Mouse (Mus musculus) Muller cell, postnatal 12 days (primary cell): ENCODE measurements around the gene Naaa.

Experiments
- DNase-seq: peaks from one replicate; pipeline ENCODE4 v3.0.0-alpha.2; 2015; ENCODE audit errors: inconsistent ontology term

The Naaa gene

GRCm38 (mm10) chr5:92263761-92264359 lies 14.1 kb downstream of the Naaa start:
- DNase-seq = peak; percentile 97

GRCm38 (mm10) chr5:92262646-92263045 lies 15.3 kb downstream of the Naaa start:
- DNase-seq = no peak

GRCm38 (mm10) chr5:92256218-92256617 lies 21.8 kb downstream of the Naaa start, which contains the start of gene Ppef2:
Ppef2 (minus strand) TSS chr5:92256278.
- no peak for DNase-seq

GRCm38 (mm10) chr5:92254476-92254875 lies 23.5 kb downstream of the Naaa start:
- DNase-seq = no peak

GRCm38 (mm10) chr5:92252797-92253343 lies 25.1 kb downstream of the Naaa start:
- DNase-seq = no peak

- no peak for DNase-seq
Observed at GRCm38 (mm10) chr5:92252031-92252430, 25.9 kb downstream of the Naaa start.

- no peak for DNase-seq
Observed at GRCm38 (mm10) chr5:92248614-92249013, 29.4 kb downstream of the Naaa start.

GRCm38 (mm10) chr5:92245483-92245882 lies 32.5 kb downstream of the Naaa start:
- no peak for DNase-seq

GRCm38 (mm10) chr5:92244900-92245299 lies 33.1 kb downstream of the Naaa start:
- no peak for DNase-seq

- no peak for DNase-seq
Observed at GRCm38 (mm10) chr5:92240769-92241168, 37.2 kb downstream of the Naaa start.

- peak; percentile 62 for DNase-seq
Observed at GRCm38 (mm10) chr5:92239333-92240232, 38.4 kb downstream of the Naaa start.

- no peak for DNase-seq
Observed at GRCm38 (mm10) chr5:92234939-92235557, 42.9 kb downstream of the Naaa start.

- no peak for DNase-seq
Observed at GRCm38 (mm10) chr5:92233366-92233765, 44.6 kb downstream of the Naaa start.

- no peak for DNase-seq
Observed at GRCm38 (mm10) chr5:92231836-92232235, 46.1 kb downstream of the Naaa start.

- no peak for DNase-seq
Observed at GRCm38 (mm10) chr5:92230306-92230705, 47.7 kb downstream of the Naaa start.

GRCm38 (mm10) chr5:92229514-92229913 lies 48.5 kb downstream of the Naaa start:
- no peak for DNase-seq

GRCm38 (mm10) chr5:92228776-92229175 lies 49.2 kb downstream of the Naaa start:
- DNase-seq = no peak

GRCm38 (mm10) chr5:92227782-92228181 lies 50.2 kb downstream of the Naaa start:
- no peak for DNase-seq

GRCm38 (mm10) chr5:92220287-92220902 lies 57.6 kb downstream of the Naaa start:
- peak; percentile 80 for DNase-seq

- peak; percentile 85 for DNase-seq
Observed at GRCm38 (mm10) chr5:92219826-92220225, 58.1 kb downstream of the Naaa start.

GRCm38 (mm10) chr5:92218915-92219793 lies 58.8 kb downstream of the Naaa start:
- peak; percentile 12 for DNase-seq
